Mouse (Mus musculus) CH12.LX (cell line): Measurements from ENCODE around the gene Copa. TPM values are rescaled to one million over a fixed set of nuclear protein-coding genes. Genes with fewer than 3 reads are reported as not detected.
A peak's percentile ranks its signal among the peaks of the same experiment; 100 is the strongest.

Source experiments
- DNase-seq: peaks from one replicate; pipeline ENCODE4 v3.0.0-alpha.2; 2013; ENCODE audit errors: extremely low read depth
- H3K27ac ChIP-seq: 2 replicates; pipeline ENCODE4 v1.5.1; 2012; ENCODE audit warnings: low read depth, mild to moderate bottlenecking, control low read depth, moderate library complexity; ENCODE audit not compliant: insufficient read depth
- H3K27me3 ChIP-seq: replicated peaks from 2 replicates; pipeline ENCODE3; 2012; ENCODE audit warnings: inconsistent platforms
- H3K36me3 ChIP-seq, 2 experiments: replicated peaks in 1 of 2; 2 replicates each; pipeline versions ENCODE3 to v1.6.1; 2012; ENCODE audit warnings: inconsistent platforms in 1 of 2, low read length in 1 of 2, mild to moderate bottlenecking in 1 of 2, mixed read lengths in 1 of 2, moderate library complexity in 1 of 2; ENCODE audit not compliant: control insufficient read depth in 1 of 2, insufficient read depth in 1 of 2
- H3K4me1 ChIP-seq, 2 experiments: 2 replicates each; pipeline ENCODE4 v1.6.1; 2012; ENCODE audit warnings: inconsistent platforms in 1 of 2, moderate library complexity in 1 of 2; ENCODE audit not compliant: insufficient read depth in 2 of 2, control insufficient read depth in 1 of 2
- H3K4me2 ChIP-seq: 2 replicates; pipeline ENCODE4 v1.6.1; 2012; ENCODE audit warnings: low read depth, mild to moderate bottlenecking, control low read depth; ENCODE audit not compliant: poor library complexity, insufficient read depth, severe bottlenecking
- H3K4me3 ChIP-seq, 3 experiments: fragments of 150-350 bp in 1 of 3; sonication (generic) in 1 of 3; replicated peaks in 1 of 3; 2 replicates each; pipeline versions ENCODE3 to v1.5.1; 2011 to 2012; ENCODE audit warnings: low read depth in 2 of 3, low read length in 2 of 3, mild to moderate bottlenecking in 2 of 3, moderate library complexity in 2 of 3, control low read depth in 1 of 3, improper control_type of control experiment in 1 of 3, inconsistent platforms in 1 of 3, mixed read lengths in 1 of 3; ENCODE audit not compliant: poor library complexity in 1 of 3
- H3K79me2 ChIP-seq: replicated peaks from 2 replicates; pipeline ENCODE4 v1.6.1; 2012; ENCODE audit warnings: mild to moderate bottlenecking, moderate library complexity; ENCODE audit not compliant: control insufficient read depth, poor library complexity, insufficient read depth, severe bottlenecking; ENCODE audit errors: extremely low read depth
- H3K9ac ChIP-seq: 2 replicates; pipeline ENCODE4 v1.6.1; 2012; ENCODE audit warnings: low read depth, mild to moderate bottlenecking, control low read depth, moderate library complexity; ENCODE audit not compliant: insufficient read depth
- H3K9me3 ChIP-seq: replicated peaks from 2 replicates; pipeline ENCODE3; 2012; ENCODE audit warnings: low read length, inconsistent platforms, mixed read lengths
- BHLHE40 ChIP-seq: IDR thresholded peaks from 2 replicates; pipeline ENCODE4 v1.6.1; 2011; ENCODE audit warnings: mild to moderate bottlenecking, low read depth, low read length, improper control_type of control experiment
- E2F4 ChIP-seq: IDR thresholded peaks from 2 replicates; pipeline ENCODE4 v1.6.1; 2011; ENCODE audit warnings: low read depth, low read length, improper control_type of control experiment; ENCODE audit not compliant: insufficient replicate concordance
- GABPA ChIP-seq: IDR thresholded peaks from 2 replicates; pipeline ENCODE4 v1.6.1; 2012; ENCODE audit warnings: low read depth, low read length, improper control_type of control experiment, inconsistent platforms; ENCODE audit not compliant: insufficient replicate concordance
- IRF4 ChIP-seq: IDR thresholded peaks from 2 replicates; pipeline ENCODE4 v1.6.1; 2014; ENCODE audit warnings: low read depth, mild to moderate bottlenecking, inconsistent platforms, low read length, improper control_type of control experiment
- KAT2A ChIP-seq: IDR thresholded peaks from 2 replicates; pipeline ENCODE4 v1.6.1; 2012; ENCODE audit warnings: low read length, improper control_type of control experiment, inconsistent platforms; ENCODE audit not compliant: insufficient replicate concordance
- MAFK ChIP-seq: IDR thresholded peaks from 2 replicates; pipeline ENCODE4 v1.6.1; 2011; ENCODE audit warnings: low read length, improper control_type of control experiment; ENCODE audit not compliant: insufficient replicate concordance
- MEF2A ChIP-seq: IDR thresholded peaks from 2 replicates; pipeline ENCODE4 v1.6.1; 2014; ENCODE audit warnings: low read depth, mild to moderate bottlenecking, inconsistent platforms, low read length, improper control_type of control experiment, borderline replicate concordance
- NELFE ChIP-seq: IDR thresholded peaks from 2 replicates; pipeline ENCODE4 v1.6.1; 2011; ENCODE audit warnings: low read depth, low read length, improper control_type of control experiment
- POLR2A ChIP-seq: IDR thresholded peaks from 2 replicates; pipeline ENCODE4 v1.6.1; 2011; ENCODE audit warnings: low read depth, mild to moderate bottlenecking, improper control_type of control experiment, low read length
- POLR2AphosphoS2 ChIP-seq: IDR thresholded peaks from 2 replicates; pipeline ENCODE4 v1.6.1; 2011; ENCODE audit warnings: low read depth, low read length, improper control_type of control experiment
- RAD21 ChIP-seq: IDR thresholded peaks from 2 replicates; pipeline ENCODE4 v1.6.1; 2011; ENCODE audit warnings: low read depth, mild to moderate bottlenecking, low read length, improper control_type of control experiment, moderate library complexity
- RCOR1 ChIP-seq: conservative IDR thresholded peaks from 2 replicates; pipeline ENCODE4 v1.6.1; 2012; ENCODE audit warnings: low read depth, mild to moderate bottlenecking, inconsistent platforms, low read length, improper control_type of control experiment
- SMC3 ChIP-seq: IDR thresholded peaks from 2 replicates; pipeline ENCODE4 v1.6.1; 2011; ENCODE audit warnings: low read depth, low read length, improper control_type of control experiment
- TBP ChIP-seq: conservative IDR thresholded peaks from 2 replicates; pipeline ENCODE4 v1.6.1; 2011; ENCODE audit warnings: low read depth, low read length, improper control_type of control experiment
- UBTF ChIP-seq: IDR thresholded peaks from 2 replicates; pipeline ENCODE4 v1.6.1; 2012; ENCODE audit warnings: low read depth, mild to moderate bottlenecking, inconsistent platforms, low read length, improper control_type of control experiment, moderate library complexity
- USF1 ChIP-seq: IDR thresholded peaks from 2 replicates; pipeline ENCODE4 v1.6.1; 2014; ENCODE audit warnings: low read depth, mild to moderate bottlenecking, inconsistent platforms, low read length, improper control_type of control experiment
- USF2 ChIP-seq: conservative IDR thresholded peaks from 2 replicates; pipeline ENCODE4 v1.6.1; 2011; ENCODE audit warnings: low read depth, low read length, improper control_type of control experiment
- ZC3H11A ChIP-seq: IDR thresholded peaks from 2 replicates; pipeline ENCODE4 v1.6.1; 2012; ENCODE audit warnings: low read depth, mild to moderate bottlenecking, inconsistent platforms, low read length, improper control_type of control experiment
- ZKSCAN1 ChIP-seq: IDR thresholded peaks from 2 replicates; pipeline ENCODE4 v1.6.1; 2012; ENCODE audit warnings: low read depth, inconsistent platforms, low read length, improper control_type of control experiment, borderline replicate concordance
- ZMIZ1 ChIP-seq: IDR thresholded peaks from 2 replicates; pipeline ENCODE4 v1.6.1; 2012; ENCODE audit warnings: low read depth, mild to moderate bottlenecking, inconsistent platforms, low read length, improper control_type of control experiment
- ZNF384 ChIP-seq: IDR thresholded peaks from 2 replicates; pipeline ENCODE4 v1.6.1; 2012; ENCODE audit warnings: low read depth, low read length, improper control_type of control experiment, inconsistent platforms
- dilution Hi-C: fragments of 300-500 bp; cut with MboI; formaldehyde crosslinking; loops from 2 replicates; pipeline ENCODE4 v1.14.3; 2020; ENCODE audit warnings: low sequenced_read_pairs; ENCODE audit not compliant: extremely low pct_unique_long_range_greater_than_20kb, extremely low pct_ligation_motif_present
- in situ Hi-C: fragments of 300-500 bp; cut with MboI; formaldehyde crosslinking; loops from 3 replicates; pipeline ENCODE4 v1.14.3; 2019; ENCODE audit warnings: low sequenced_read_pairs, low pct_ligation_motif_present, low pct_unique_long_range_greater_than_20kb, mixed read lengths
- polyA plus RNA-seq: library from polyadenylated mRNA; unstranded; fragments of >175 nt; gene quantifications from 2 replicates; pipeline ENCODE4 v1.2.1, GENCODE M21; 2012; ENCODE audit warnings: low read depth; ENCODE audit not compliant: insufficient read length
- total RNA-seq, 2 experiments: library from RNA; depleted of rRNA; stranded (reverse); fragments of 300-350 nt in 1 of 2; fragments of >200 nt in 1 of 2; gene quantifications; 2 replicates each; pipeline ENCODE4 v1.2.3; 2012 to 2014

Copa gene
- total and polyA plus RNA-seq, 3 experiments, result 157 to 165 (median 158) TPM

- no peak overlapping the region for H3K4me3 ChIP-seq
Measured at GRCm38 (mm10) chr1:172061217-172061616, 21.1 kb upstream of the Copa start.

GRCm38 (mm10) chr1:172062101-172062500 is 20.2 kb upstream of the Copa start:
- no peak for DNase-seq
- no peak overlapping the region for H3K4me3 ChIP-seq
- TF ChIP-seq SMC3 (no peak), UBTF (no peak), IRF4 (no peak), KAT2A (no peak), BHLHE40 (no peak), MEF2A (no peak), GABPA (no peak), MAFK (no peak), TBP (no peak)
- H3K27ac ChIP-seq, result no peak overlapping the region
- no peak overlapping the region for H3K4me2 ChIP-seq
- H3K9ac ChIP-seq, result peak overlapping the region; percentile 14
- no peaks in the 10 kb centered on the region for H3K79me2 ChIP-seq
- dilution Hi-C loops (no loop called here), in situ Hi-C loops (no loop called here)
- H3K4me1 ChIP-seq, result peaks cover 25 to 49% of the 10 kb centered on the region in 2 experiments
- peaks cover 27 to 39% of the 10 kb centered on the region in 2 experiments for H3K36me3 ChIP-seq
- no peaks in the 10 kb centered on the region for H3K27me3 ChIP-seq
- no peaks in the 10 kb centered on the region for H3K9me3 ChIP-seq

More at GRCm38 (mm10) chr1:172061217-172061616, 21.1 kb upstream of the Copa start:
- dilution Hi-C loops (no loop called here), in situ Hi-C loops (no loop called here)
- peaks cover 18 to 30% of the 10 kb centered on the region in 2 experiments for H3K36me3 ChIP-seq
- H3K4me1 ChIP-seq, result peaks cover 25 to 49% of the 10 kb centered on the region in 2 experiments
- H3K9ac ChIP-seq, result no peak overlapping the region
- TF ChIP-seq POLR2AphosphoS2 (no peak), NELFE (no peak), ZKSCAN1 (no peak), RCOR1 (no peak), KAT2A (no peak), USF1 (no peak), RAD21 (no peak), MAFK (no peak), IRF4 (no peak), POLR2A (no peak), MEF2A (no peak), ZNF384 (no peak), ZC3H11A (no peak), ZMIZ1 (no peak), E2F4 (no peak), USF2 (no peak)
- no peak overlapping the region; the same call in 1 of the 2 replicates for H3K27ac ChIP-seq
- no peaks in the 10 kb centered on the region for H3K79me2 ChIP-seq
- DNase-seq, result no peak
- no peak overlapping the region for H3K4me2 ChIP-seq
- no peaks in the 10 kb centered on the region for H3K9me3 ChIP-seq
- no peaks in the 10 kb centered on the region for H3K27me3 ChIP-seq
